Mouse (Mus musculus) bone marrow macrophage, adult 2 months (primary cell): ENCODE measurements around the gene Mettl27. TPM values are rescaled to one million over a fixed set of nuclear protein-coding genes. Genes with fewer than 3 reads are reported as not detected.

Source experiments
- H3K27ac ChIP-seq: 2 replicates; pipeline ENCODE4 v1.5.1; 2012; ENCODE audit warnings: low read depth, low read length; ENCODE audit not compliant: insufficient read depth
- H3K4me1 ChIP-seq: 2 replicates; pipeline ENCODE4 v1.6.1; 2012; ENCODE audit warnings: low read length; ENCODE audit not compliant: control insufficient read depth, insufficient read depth
- H3K4me3 ChIP-seq: 2 replicates; pipeline ENCODE4 v1.5.1; 2012; ENCODE audit warnings: mild to moderate bottlenecking, low read length, moderate library complexity; ENCODE audit not compliant: insufficient read depth
- CTCF ChIP-seq: IDR thresholded peaks from 2 replicates; pipeline ENCODE4 v1.5.1; 2012; ENCODE audit warnings: low read depth, mild to moderate bottlenecking, low read length, moderate library complexity
- POLR2A ChIP-seq: IDR thresholded peaks from 2 replicates; pipeline ENCODE4 v1.6.1; 2012; ENCODE audit warnings: mild to moderate bottlenecking, low read depth, low read length, borderline replicate concordance
- polyA plus RNA-seq: library from polyadenylated mRNA; stranded (reverse); fragments of >200 nt; gene quantifications from 2 replicates; pipeline ENCODE4 v1.2.4, GENCODE M21; 2012; ENCODE audit not compliant: missing spikeins, insufficient read depth, insufficient read length

Gene Mettl27
- polyA plus RNA-seq, 1 experiment, result 7.0 TPM

- TF ChIP-seq CTCF, result no peak
- TF ChIP-seq POLR2A, result no peak
- Histone ChIP-seq H3K4me3 (no peak overlapping the region), H3K27ac (no peak overlapping the region), H3K4me1 (peaks cover 30% of the 10 kb centered on the region)
Observed at GRCm38 (mm10) chr5:134977837-134978236, 45.7 kb downstream of the Mettl27 start.

DNA sequence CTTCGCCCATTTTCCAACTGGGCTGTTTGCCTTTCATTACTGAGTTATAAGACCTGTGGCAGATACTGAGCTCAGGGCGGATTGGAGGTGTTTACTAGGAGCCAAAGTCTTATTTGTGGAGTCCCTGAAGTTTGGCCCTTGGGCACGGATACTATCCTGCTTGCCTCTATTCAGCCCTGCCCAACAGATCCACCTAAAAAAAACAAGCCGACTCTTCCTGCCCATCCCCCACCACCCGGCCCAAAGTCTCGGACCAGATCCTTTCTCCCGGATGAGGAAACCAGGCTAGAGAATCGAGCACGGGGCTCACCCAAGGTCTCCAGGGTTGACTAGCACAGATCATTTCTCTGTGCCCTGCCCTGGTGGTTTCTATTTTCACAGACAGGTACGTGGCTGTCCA is 49.0 kb downstream of the Mettl27 start:
- Histone ChIP-seq H3K4me1 (peaks cover 5% of the 10 kb centered on the region), H3K27ac (no peak overlapping the region), H3K4me3 (no peak overlapping the region)
- TF ChIP-seq POLR2A (no peak), CTCF (no peak)

GRCm38 (mm10) chr5:134983111-134983510 is 50.9 kb downstream of the Mettl27 start:
- no peak overlapping the region for H3K27ac ChIP-seq
- H3K4me3 ChIP-seq, result no peak overlapping the region
- no peak for TF ChIP-seq POLR2A
- no peak for TF ChIP-seq CTCF
- no peaks in the 10 kb centered on the region for H3K4me1 ChIP-seq

- no peaks in the 10 kb centered on the region for H3K4me1 ChIP-seq
- TF ChIP-seq CTCF (no peak), POLR2A (no peak)
- no peak overlapping the region for H3K27ac ChIP-seq
- no peak overlapping the region for H3K4me3 ChIP-seq
Observed at GRCm38 (mm10) chr5:134983771-134984170, 51.6 kb downstream of the Mettl27 start.

GRCm38 (mm10) chr5:134985633-134986297 is 53.6 kb downstream of the Mettl27 start, which contains the start of gene Cldn3:
Gene Cldn3 (plus strand): TSS chr5:134986214.
- Histone ChIP-seq H3K4me1 (peaks cover 5% of the 10 kb centered on the region), H3K4me3 (no peak within 1 kb of the TSS), H3K27ac (no peak within 1 kb of the TSS)
- TF ChIP-seq CTCF (no peak), POLR2A (no peak)

DNA sequence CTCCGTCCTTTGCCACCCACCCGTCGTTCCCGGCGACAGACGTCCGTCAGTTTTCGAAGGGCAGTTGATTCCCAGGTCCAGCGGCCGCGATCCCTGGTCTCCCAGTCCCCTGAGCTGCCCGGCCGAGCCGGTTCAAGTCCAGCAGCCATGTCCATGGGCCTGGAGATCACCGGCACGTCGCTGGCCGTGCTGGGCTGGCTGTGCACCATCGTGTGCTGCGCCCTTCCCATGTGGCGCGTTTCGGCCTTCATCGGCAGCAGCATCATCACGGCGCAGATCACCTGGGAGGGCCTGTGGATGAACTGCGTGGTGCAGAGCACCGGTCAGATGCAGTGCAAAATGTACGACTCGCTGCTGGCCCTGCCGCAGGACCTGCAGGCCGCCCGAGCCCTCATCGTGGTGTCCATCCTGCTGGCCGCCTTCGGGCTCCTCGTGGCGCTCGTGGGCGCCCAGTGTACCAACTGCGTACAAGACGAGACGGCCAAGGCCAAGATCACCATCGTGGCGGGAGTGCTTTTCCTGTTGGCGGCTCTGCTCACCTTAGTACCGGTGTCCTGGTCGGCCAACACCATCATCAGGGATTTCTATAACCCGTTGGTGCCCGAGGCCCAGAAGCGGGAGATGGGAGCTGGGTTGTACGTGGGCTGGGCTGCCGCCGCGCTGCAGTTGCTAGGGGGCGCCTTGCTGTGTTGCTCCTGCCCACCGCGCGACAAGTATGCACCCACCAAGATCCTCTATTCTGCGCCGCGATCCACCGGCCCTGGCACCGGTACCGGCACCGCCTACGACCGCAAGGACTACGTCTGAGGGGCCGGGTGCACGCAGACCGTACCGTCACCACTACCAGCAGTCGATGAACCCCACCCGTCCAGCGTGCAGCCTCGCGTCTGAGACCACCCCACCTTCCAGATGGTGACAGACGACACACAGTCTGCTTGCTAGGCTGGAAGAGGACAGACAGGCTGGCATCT is 54.4 kb downstream of the Mettl27 start:
- Histone ChIP-seq H3K27ac (no peak overlapping the region), H3K4me1 (peaks cover 5% of the 10 kb centered on the region), H3K4me3 (no peak overlapping the region)
- TF ChIP-seq POLR2A (no peak), CTCF (no peak)

DNA sequence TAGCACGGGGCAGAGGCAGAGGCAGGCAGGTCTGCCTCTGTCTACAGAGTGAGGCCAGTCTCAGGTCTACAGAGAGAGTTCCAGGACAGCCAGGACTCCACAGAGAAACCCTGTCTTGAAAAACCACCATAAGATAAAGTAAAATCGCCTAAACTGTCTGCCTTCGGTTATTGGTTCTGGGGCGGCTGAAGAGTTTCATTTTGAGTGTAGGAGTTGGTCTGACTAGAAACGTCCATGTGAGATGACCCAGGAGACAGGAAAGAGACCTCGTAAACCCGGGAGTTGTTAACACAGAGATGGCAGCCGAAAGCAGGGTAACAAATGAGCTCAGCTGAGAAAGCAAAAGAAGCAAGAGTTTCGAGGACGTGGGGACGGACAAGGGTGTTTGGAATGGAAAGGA is 57.0 kb downstream of the Mettl27 start:
- Histone ChIP-seq H3K4me1 (peaks cover 5% of the 10 kb centered on the region), H3K4me3 (no peak overlapping the region)
- TF ChIP-seq CTCF (no peak), POLR2A (no peak)

DNA sequence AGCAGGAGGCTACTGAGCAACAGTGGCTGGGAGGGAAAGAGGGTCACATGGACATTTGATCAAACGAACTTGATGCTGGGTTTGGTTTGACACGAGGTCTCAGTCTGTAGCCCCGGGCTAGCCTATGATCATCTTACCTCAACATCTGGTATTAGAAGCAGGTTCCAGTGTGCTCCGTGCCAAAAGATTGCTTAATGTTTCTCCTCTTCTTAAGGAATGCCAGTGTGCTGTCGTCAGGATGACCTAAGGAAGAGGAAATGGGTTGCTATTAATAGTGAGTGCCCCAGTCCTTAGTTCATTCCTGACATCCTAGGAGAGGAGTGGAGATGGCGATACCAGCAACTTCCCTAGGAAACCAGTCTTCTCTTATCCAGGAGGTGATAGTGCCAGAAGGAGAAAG is 57.6 kb downstream of the Mettl27 start:
- Histone ChIP-seq H3K4me3 (no peak overlapping the region), H3K27ac (no peak overlapping the region), H3K4me1 (peaks cover 5% of the 10 kb centered on the region)
- no peak for TF ChIP-seq CTCF
- TF ChIP-seq POLR2A, result no peak

More for the DNA sequence above, 57.0 kb downstream of the Mettl27 start:
- H3K27ac ChIP-seq, result no peak overlapping the region

Other genes starting within 250 kb of the Mettl27 start
- 9.4 and 13.1 TPM in 2 replicates for gene Limk1, start 243.8 kb upstream of the Mettl27 start, polyA plus RNA-seq
- gene Eln, start 185.0 kb upstream of the Mettl27 start, polyA plus RNA-seq, result not detected in 2 replicates
- gene Tmem270, start 25.6 kb upstream of the Mettl27 start, polyA plus RNA-seq, result not detected in 2 replicates
- not detected in 2 replicates for gene Cldn13, start 16.8 kb upstream of the Mettl27 start, polyA plus RNA-seq
- gene Cldn4, start 14.6 kb downstream of the Mettl27 start, polyA plus RNA-seq, result not detected in 2 replicates
- not detected in 2 replicates for gene Cldn3, start 53.8 kb downstream of the Mettl27 start, polyA plus RNA-seq
- gene Abhd11, start 76.8 kb downstream of the Mettl27 start, polyA plus RNA-seq, result 12.2 and 13.0 TPM in 2 replicates
- gene Stx1a, start 91.1 kb downstream of the Mettl27 start, polyA plus RNA-seq, result 0.76 and 0.84 TPM in 2 replicates
- gene Dnajc30, start 131.8 kb downstream of the Mettl27 start, polyA plus RNA-seq, result 21.6 and 22.4 TPM in 2 replicates
- 45.0 and 57.1 TPM in 2 replicates for gene Bud23, start 132.6 kb downstream of the Mettl27 start, polyA plus RNA-seq
- gene Vps37d, start 145.9 kb downstream of the Mettl27 start, polyA plus RNA-seq, result not detected in 2 replicates
- gene Mlxipl, start 157.5 kb downstream of the Mettl27 start, polyA plus RNA-seq, result not detected in 2 replicates
- 5.9 and 6.2 TPM in 2 replicates for gene Tbl2, start 217.3 kb downstream of the Mettl27 start, polyA plus RNA-seq
- 48.9 and 57.6 TPM in 2 replicates for gene Bcl7b, start 235.9 kb downstream of the Mettl27 start, polyA plus RNA-seq